Mouse (Mus musculus) left cerebral cortex, postnatal 36 days (tissue): ENCODE results near the gene Gm48551. TPM values are rescaled to one million over a fixed set of nuclear protein-coding genes. Genes with fewer than 3 reads are reported as not detected.

Experiments used
- DNase-seq, 2 experiments: peaks; one replicate each; pipeline ENCODE4 v3.0.0; 2021 to 2022; ENCODE audit warnings: low spot score in 2 of 2, mixed read lengths in 1 of 2
- intact Hi-C: fragments of 180-260 bp; cut with DNase I; formaldehyde crosslinking; loops from one replicate; pipeline ENCODE4 v1.15.1; 2025
- total RNA-seq, 2 experiments: library from RNA; stranded (reverse); gene quantifications; 2 replicates each; pipeline ENCODE4 v1.2.3; 2021

Gene Gm48551
- total RNA-seq, 2 experiments from 2014 or later, result 2.5 to 4.3 TPM

DNA sequence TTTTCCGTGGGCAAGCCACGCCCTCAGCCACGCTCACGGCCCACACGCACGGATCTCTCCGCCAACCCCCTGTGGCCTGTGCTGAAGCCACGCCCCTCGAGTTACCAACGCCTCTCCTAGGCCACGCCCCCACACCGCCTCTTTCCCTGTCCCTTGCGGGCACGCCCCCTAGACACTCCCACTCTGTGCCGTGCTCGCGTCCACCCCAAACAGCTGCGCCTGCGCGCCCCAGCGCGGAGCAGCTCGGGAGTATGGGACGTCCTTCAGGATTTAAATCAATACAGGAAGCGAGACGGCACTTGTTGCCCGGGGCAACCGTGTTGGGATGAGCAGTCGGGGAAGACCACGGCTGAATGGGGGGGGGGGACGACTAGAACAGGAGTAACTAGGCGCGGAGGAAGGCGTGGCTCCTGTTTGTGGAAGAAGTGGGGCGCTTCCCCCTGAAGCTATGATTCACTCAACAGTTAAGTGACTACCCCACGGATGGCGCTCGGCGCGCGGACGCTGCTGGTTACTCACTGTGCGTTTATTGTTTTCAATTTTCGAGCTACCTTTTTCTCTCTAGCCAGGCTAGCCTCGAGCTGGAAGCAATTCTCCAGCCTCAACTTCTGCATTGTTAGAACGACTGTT is 5.6 kb upstream of the Gm48551 start:
- intact Hi-C loops, result no loop called here
- peak; percentile 100 for DNase-seq

DNA sequence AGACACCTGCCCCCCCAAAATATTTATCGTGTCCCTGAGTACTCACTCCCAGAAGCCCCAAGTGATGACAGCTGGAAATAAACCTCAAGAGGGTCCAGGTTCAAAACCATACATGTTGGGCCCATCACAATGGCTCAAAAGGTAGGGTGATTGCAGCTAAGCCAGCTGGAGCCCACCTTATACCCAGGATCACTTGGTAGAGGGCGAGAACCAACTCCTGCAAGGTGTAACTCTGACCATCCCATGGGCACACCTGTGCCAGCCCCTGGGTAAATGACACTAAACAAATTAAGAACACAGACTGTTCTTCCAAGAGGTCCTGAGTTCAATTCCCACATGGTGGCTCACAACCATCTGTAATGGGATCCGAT is 5.1 kb upstream of the Gm48551 start:
- intact Hi-C loops, result no loop called here
- no peak for DNase-seq

GRCm38 (mm10) chr10:81379809-81380378 is 4.4 kb upstream of the Gm48551 start:
- intact Hi-C loops, result no loop called here

GRCm38 (mm10) chr10:81382039-81382438 is 2.2 kb upstream of the Gm48551 start:
- intact Hi-C loops, result no loop called here
- DNase-seq, result no peak

More at GRCm38 (mm10) chr10:81379809-81380378, 4.4 kb upstream of the Gm48551 start:
- DNase-seq, result no peak

- no peak for DNase-seq
- intact Hi-C loops, result no loop called here
These were observed 328 bp downstream of the Gm48551 start for GRCm38 (mm10) chr10:81384605-81384982.

GRCm38 (mm10) chr10:81385603-81386306 is 1.5 kb downstream of the Gm48551 start:
- no peak for DNase-seq
- intact Hi-C loops, result no loop called here

GRCm38 (mm10) chr10:81387716-81388115 is 3.5 kb downstream of the Gm48551 start:
- no peak for DNase-seq
- intact Hi-C loops, result no loop called here

DNA sequence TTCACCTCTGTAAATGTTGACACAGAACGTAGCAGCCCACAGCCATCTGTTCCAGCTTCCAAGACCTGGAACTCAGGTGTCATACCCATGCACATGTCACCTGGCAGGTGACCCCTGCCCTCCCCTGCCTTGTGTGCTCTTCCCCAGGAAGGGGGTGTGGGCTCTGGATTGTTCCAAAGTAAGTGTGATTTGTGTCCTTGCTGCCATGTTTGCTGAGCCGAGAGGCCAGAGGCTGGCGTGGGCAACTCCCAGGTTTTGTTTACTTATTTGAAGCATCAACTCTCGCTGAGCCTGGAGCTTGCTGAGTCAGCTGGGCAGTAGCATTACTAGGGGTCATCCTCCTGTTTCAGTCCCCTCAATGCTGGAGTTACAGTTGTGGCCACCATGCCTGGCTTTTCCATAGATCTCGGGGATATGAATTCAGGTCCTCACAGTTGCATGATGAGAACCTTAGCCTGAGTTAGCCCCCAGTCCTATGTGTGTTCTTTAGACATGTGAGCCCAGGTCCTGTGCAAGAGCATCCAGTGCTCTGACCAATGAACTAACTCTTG is 4.3 kb downstream of the Gm48551 start, which contains the start of gene Gm48552:
TSS of gene Gm48552 (plus strand) at position 501 of the 551 bp plus-strand sequence.
- no peak for DNase-seq
- intact Hi-C loops, result no loop called here

DNA sequence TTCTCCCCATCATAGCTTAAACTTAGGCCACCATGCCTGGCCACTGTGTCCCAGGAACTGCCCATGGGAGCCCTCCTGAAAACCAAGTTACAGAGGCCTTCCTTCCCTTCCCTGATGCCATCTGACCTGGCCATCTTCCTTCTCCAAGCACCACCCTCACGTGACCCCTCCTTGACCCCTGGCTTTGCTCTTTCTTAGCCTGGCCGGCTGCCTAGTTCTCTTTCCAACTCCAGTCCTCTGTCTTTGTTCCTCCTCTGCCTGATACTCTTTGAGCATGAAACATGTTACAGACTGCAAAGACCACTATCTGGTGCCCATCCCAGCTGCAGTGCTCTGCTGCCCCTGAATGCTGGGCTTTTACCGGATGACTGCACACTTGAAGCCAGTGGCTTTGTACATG is 5.1 kb downstream of the Gm48551 start:
- no peak for DNase-seq
- intact Hi-C loops, result no loop called here

GRCm38 (mm10) chr10:81389801-81390677 is 5.8 kb downstream of the Gm48551 start:
- intact Hi-C loops, result loop anchor here (2.0 kb wide), 1 partner anchor 59 kb away; no protein-coding TSS in a partner anchor

GRCm38 (mm10) chr10:81390678-81390965 is 6.4 kb downstream of the Gm48551 start:
- intact Hi-C loops, result loop anchor here (2.0 kb wide), 1 partner anchor 58 kb away; no protein-coding TSS in a partner anchor
- no peak for DNase-seq

More at GRCm38 (mm10) chr10:81389801-81390677, 5.8 kb downstream of the Gm48551 start:
- DNase-seq, result peak; percentile 64 to 76

GRCm38 (mm10) chr10:81392270-81392669 is 8.0 kb downstream of the Gm48551 start:
- intact Hi-C loops, result no loop called here
- no peak for DNase-seq

GRCm38 (mm10) chr10:81392781-81393185 is 8.5 kb downstream of the Gm48551 start, which contains the start of gene Smim24:
Smim24 (plus strand) TSS chr10:81393051.
- intact Hi-C loops, result no loop called here
- no peak for DNase-seq

- intact Hi-C loops, result no loop called here
- no peak for DNase-seq
These were observed 9.3 kb downstream of the Gm48551 start for GRCm38 (mm10) chr10:81393456-81394063.

- intact Hi-C loops, result no loop called here
- no peak for DNase-seq
These were observed 10.9 kb downstream of the Gm48551 start for GRCm38 (mm10) chr10:81395127-81395526.

GRCm38 (mm10) chr10:81395865-81396264 is 11.6 kb downstream of the Gm48551 start:
- DNase-seq, result no peak
- intact Hi-C loops, result no loop called here

- intact Hi-C loops, result no loop called here
These were observed 12.5 kb downstream of the Gm48551 start for GRCm38 (mm10) chr10:81396749-81397148.

GRCm38 (mm10) chr10:81399296-81399695 is 15.0 kb downstream of the Gm48551 start:
- intact Hi-C loops, result no loop called here
- DNase-seq, result no peak

More at GRCm38 (mm10) chr10:81396749-81397148, 12.5 kb downstream of the Gm48551 start:
- no peak for DNase-seq

DNA sequence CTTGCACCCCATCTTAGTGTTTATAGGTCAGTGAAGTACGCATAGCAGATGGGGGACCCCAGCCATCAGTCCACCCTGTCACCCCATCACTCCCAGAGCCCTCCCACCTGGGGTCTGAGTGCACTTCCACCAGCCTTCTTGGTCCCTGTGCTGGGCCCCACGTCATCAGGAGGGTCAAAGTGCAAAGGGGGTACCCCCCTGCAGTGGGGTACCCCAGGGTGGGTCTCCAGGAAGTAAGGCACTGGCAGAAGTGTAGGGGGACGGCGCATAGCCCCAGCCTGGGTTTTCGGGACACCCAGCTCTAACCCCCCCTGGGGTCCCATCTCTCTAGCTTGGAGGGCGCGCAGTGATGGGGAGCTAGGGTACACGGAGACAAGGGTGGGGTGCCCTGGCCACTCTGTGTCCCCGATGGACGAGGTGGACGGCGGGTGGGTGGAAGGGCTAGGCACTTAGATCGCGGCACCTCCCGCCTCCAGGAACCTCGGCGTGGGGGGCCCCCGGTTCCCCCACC is 15.6 kb downstream of the Gm48551 start:
- DNase-seq, result no peak
- intact Hi-C loops, result no loop called here
